Mouse (Mus musculus): ENCODE measurements around the gene Col18a1.

DNA sequence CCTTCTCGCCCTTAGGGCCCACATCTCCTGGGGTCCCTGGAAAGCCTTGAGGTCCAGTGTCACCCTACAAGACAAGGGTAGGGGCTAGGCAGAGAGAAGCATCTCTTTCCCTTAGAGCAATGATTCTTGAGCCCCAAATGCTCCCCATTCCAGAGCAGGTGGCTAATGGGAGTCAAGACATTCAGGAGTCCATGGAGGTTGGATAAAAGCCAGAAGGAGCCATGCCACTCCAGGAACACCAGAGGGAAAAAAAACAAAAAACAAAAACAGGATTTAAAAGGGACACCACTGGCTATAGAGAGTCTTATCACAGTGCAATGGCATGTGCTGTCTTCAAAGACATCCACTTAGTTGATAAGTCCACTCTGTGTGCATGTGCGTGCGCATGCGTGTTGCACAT lies 87.9 kb downstream of the Col18a1 start:
- TF ChIP-seq POLR2A (IDR thresholded peaks at IDR 0.05; ENCODE audit: low read depth, low read length) (no peak), CTCF (IDR thresholded peaks at IDR 0.05; ENCODE audit: borderline replicate concordance, insufficient read depth, low read length) (no peak)

All from embryonic fibroblast, embryonic 13.5 days (primary cell).